Mouse (Mus musculus): ENCODE results near the gene Ppp1r11. TPM values are rescaled to one million over a fixed set of nuclear protein-coding genes. Genes with fewer than 3 reads are reported as not detected.

The Ppp1r11 gene
- polyA plus RNA-seq, 1 experiment from 2014 or later: 176 TPM

DNA sequence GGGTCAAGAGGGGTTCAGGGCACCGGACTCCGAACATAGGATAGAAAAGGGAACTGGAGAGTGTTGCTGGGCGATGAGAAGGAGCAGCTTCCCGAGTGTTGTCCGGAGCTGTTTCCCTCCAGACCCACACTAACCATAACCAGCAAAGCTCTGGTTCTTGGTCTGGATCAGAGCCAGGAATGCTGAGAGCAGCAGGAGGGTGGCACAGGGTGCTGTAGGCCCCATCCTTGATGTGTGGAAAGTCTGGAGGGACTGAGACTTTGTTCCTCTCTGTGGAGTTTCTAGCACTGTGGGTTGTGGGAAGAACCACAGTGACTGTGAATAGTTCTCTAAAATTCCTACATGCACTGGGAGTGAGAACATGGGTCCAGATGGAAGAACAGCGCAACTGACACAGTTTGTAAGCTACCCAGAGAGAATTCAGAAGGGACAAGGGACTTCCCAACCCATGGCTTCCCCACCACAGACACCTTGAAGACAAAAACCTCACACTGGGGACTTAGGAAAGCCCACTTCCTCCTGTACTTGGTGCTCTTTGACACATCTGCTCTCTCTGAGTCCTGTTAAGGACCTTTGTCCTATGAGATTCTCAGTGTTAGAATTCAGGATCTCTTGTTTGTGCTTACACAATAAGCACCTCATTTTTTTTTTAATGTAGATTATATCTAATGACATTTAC is 19.8 kb upstream of the Ppp1r11 start:
- DNase-seq (no peak), ATAC-seq (ENCODE audit: low FRiP score, low TSS enrichment) (no peak)
- H3K4me2 ChIP-seq (ENCODE audit: low read length): no peak overlapping the region
- H3K9me3 ChIP-seq (ENCODE audit: control insufficient read depth, low read length): no peaks in the 10 kb centered on the region
- 85% methylated on average over 6 of the region's 6 CpGs for WGBS
- no peaks in the 10 kb centered on the region for H3K4me1 ChIP-seq (ENCODE audit: control insufficient read depth, insufficient read depth, low read length)
- no peaks in the 10 kb centered on the region for H3K27me3 ChIP-seq (ENCODE audit: control insufficient read depth, insufficient read depth, low read length)
- H3K36me3 ChIP-seq (ENCODE audit: control insufficient read depth, insufficient read depth, low read length): no peaks in the 10 kb centered on the region
- no peak overlapping the region for H3K27ac ChIP-seq (replicated peaks; ENCODE audit: low read depth, low read length)
- no peak overlapping the region for H3K9ac ChIP-seq (replicated peaks; ENCODE audit: low read length)
- no peak overlapping the region for H3K4me3 ChIP-seq (replicated peaks; ENCODE audit: low read depth, low read length)

DNA sequence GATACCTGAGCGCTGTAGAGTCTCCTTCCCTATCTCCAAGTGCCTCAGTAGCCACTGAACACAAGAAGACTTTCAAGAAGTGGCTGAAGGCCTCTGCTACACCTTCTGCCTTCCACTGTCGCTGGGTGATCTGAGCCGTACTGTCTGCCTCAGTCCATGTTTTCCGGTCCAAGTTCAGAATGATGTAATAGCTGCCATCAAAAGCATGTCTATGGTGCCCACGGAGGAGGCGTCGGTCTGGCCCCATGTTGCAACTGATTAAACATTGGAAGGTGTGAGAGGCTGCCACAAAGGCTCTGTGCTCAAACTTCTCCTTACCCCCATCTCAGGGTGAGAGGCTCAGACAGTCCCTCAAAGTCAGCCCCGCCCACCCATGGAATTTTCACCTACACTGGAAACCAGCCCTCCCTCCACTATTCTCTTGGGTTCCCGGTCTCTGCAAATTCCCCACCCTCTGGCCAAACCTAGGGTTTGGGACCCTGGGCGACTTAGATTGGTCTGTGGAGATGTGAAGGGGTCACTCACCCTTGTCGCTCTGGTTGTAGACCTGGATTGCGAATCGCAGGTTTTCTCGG is 18.9 kb upstream of the Ppp1r11 start:
- ATAC-seq (ENCODE audit: low FRiP score, low TSS enrichment) (no peak), DNase-seq (no peak)
- no peak overlapping the region for H3K4me2 ChIP-seq (ENCODE audit: low read length)
- 86% methylated on average over 14 of the region's 14 CpGs for WGBS
- no peak overlapping the region for H3K27ac ChIP-seq (replicated peaks; ENCODE audit: low read depth, low read length)
- no peak overlapping the region for H3K9ac ChIP-seq (replicated peaks; ENCODE audit: low read length)
- no peaks in the 10 kb centered on the region for H3K36me3 ChIP-seq (ENCODE audit: control insufficient read depth, insufficient read depth, low read length)
- no peaks in the 10 kb centered on the region for H3K9me3 ChIP-seq (ENCODE audit: control insufficient read depth, low read length)
- no peaks in the 10 kb centered on the region for H3K27me3 ChIP-seq (ENCODE audit: control insufficient read depth, insufficient read depth, low read length)
- H3K4me3 ChIP-seq (replicated peaks; ENCODE audit: low read depth, low read length): no peak overlapping the region
- H3K4me1 ChIP-seq (ENCODE audit: control insufficient read depth, insufficient read depth, low read length): no peaks in the 10 kb centered on the region

DNA sequence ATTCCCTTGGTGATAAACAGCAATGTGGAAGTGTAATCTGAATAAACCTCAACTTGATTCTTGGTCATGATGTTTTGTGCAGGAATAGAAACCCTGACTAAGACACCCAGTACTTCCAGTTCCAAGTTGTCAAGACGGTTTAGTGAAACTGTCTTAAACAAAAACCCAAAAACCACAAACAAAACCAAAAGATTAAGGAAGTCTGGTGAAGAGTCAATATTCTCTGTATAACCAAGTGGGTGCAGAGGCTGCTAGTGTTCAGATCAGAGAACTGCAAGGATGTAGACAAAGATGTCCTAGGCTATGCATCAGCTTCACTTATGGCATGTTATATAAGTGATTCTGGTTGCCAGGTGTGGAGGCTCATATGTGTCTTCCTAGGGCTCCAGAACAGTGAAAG is 15.3 kb upstream of the Ppp1r11 start:
- ATAC-seq (ENCODE audit: low FRiP score, low TSS enrichment) (no peak), DNase-seq (no peak)
- Histone ChIP-seq H3K9ac (replicated peaks; ENCODE audit: low read length) (no peak overlapping the region), H3K9me3 (ENCODE audit: control insufficient read depth, low read length) (no peaks in the 10 kb centered on the region), H3K4me2 (ENCODE audit: low read length) (no peak overlapping the region), H3K4me3 (replicated peaks; ENCODE audit: low read depth, low read length) (no peak overlapping the region), H3K36me3 (ENCODE audit: control insufficient read depth, insufficient read depth, low read length) (no peaks in the 10 kb centered on the region), H3K27me3 (ENCODE audit: control insufficient read depth, insufficient read depth, low read length) (no peaks in the 10 kb centered on the region), H3K27ac (replicated peaks; ENCODE audit: low read depth, low read length) (no peak overlapping the region), H3K4me1 (ENCODE audit: control insufficient read depth, insufficient read depth, low read length) (no peaks in the 10 kb centered on the region)
- 88% methylated on average over 1 of the region's 1 CpGs for WGBS

DNA sequence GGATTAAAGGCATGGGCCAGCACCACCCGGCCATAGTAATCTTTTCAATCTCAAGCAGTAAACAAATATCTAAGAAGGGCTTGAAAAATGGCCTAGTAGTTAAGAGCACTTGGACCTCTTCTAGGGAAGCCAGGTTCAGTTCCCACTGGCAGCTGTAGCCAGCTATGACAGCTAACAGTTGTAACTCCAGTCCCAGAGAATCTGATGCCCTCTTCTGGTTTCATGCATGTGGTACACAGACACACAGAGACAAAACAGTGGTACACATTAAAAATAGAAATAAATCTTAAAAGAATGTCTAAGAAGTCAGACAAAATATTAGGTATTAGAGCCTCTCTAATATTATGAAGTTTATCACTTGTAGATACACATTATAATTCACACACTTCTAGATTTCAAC is 9.6 kb upstream of the Ppp1r11 start:
- H3K4me3 ChIP-seq (replicated peaks; ENCODE audit: low read depth, low read length): no peak overlapping the region
- H3K9me3 ChIP-seq (ENCODE audit: control insufficient read depth, low read length): no peaks in the 10 kb centered on the region
- ATAC-seq (ENCODE audit: low FRiP score, low TSS enrichment): no peak
- H3K27ac ChIP-seq (replicated peaks; ENCODE audit: low read depth, low read length): no peak overlapping the region
- WGBS: 81% methylated on average over 1 of the region's 1 CpGs
- DNase-seq: no peak
- no peak overlapping the region for H3K9ac ChIP-seq (replicated peaks; ENCODE audit: low read length)
- H3K4me2 ChIP-seq (ENCODE audit: low read length): no peak overlapping the region
- peaks cover 16% of the 10 kb centered on the region for H3K4me1 ChIP-seq (ENCODE audit: control insufficient read depth, insufficient read depth, low read length)
- H3K36me3 ChIP-seq (ENCODE audit: control insufficient read depth, insufficient read depth, low read length): peaks cover 6% of the 10 kb centered on the region; the same call in 1 of the 2 replicates
- H3K27me3 ChIP-seq (ENCODE audit: control insufficient read depth, insufficient read depth, low read length): no peaks in the 10 kb centered on the region

DNA sequence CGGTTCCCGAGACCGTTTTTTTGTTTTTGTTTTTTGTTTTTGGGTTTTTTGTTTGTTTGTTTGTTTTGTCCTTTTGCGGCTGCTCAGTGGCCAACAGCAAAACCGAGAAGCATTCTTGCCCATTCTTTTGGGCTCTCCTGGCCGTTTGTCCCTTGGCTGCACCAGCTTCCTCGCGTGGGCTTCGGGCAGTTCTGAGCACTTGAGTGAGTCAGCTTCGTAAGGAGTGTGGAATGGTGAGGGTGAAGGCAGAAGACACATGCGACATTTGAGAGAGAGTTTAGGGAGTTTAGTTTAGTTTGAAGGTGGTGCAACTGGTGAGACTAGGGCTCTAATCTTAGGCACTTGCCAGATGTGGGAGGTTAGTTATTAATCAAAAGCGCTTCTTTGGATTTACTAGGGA is 7.3 kb upstream of the Ppp1r11 start:
- peak overlapping the region; percentile 67 for H3K4me3 ChIP-seq (replicated peaks; ENCODE audit: low read depth, low read length)
- WGBS: 11% methylated on average over 12 of the region's 12 CpGs
- peak overlapping the region; percentile 70 for H3K27ac ChIP-seq (replicated peaks; ENCODE audit: low read depth, low read length)
- H3K27me3 ChIP-seq (ENCODE audit: control insufficient read depth, insufficient read depth, low read length): no peaks in the 10 kb centered on the region
- H3K4me2 ChIP-seq (ENCODE audit: low read length): peak overlapping the region; percentile 80
- H3K9ac ChIP-seq (replicated peaks; ENCODE audit: low read length): peak overlapping the region; percentile 74
- DNase-seq (no peak), ATAC-seq (ENCODE audit: low FRiP score, low TSS enrichment) (peak; percentile 25; the same call in 1 of the 2 replicates)
- H3K36me3 ChIP-seq (ENCODE audit: control insufficient read depth, insufficient read depth, low read length): peaks cover 8% of the 10 kb centered on the region
- H3K4me1 ChIP-seq (ENCODE audit: control insufficient read depth, insufficient read depth, low read length): peaks cover 16% of the 10 kb centered on the region
- H3K9me3 ChIP-seq (ENCODE audit: control insufficient read depth, low read length): no peaks in the 10 kb centered on the region

DNA sequence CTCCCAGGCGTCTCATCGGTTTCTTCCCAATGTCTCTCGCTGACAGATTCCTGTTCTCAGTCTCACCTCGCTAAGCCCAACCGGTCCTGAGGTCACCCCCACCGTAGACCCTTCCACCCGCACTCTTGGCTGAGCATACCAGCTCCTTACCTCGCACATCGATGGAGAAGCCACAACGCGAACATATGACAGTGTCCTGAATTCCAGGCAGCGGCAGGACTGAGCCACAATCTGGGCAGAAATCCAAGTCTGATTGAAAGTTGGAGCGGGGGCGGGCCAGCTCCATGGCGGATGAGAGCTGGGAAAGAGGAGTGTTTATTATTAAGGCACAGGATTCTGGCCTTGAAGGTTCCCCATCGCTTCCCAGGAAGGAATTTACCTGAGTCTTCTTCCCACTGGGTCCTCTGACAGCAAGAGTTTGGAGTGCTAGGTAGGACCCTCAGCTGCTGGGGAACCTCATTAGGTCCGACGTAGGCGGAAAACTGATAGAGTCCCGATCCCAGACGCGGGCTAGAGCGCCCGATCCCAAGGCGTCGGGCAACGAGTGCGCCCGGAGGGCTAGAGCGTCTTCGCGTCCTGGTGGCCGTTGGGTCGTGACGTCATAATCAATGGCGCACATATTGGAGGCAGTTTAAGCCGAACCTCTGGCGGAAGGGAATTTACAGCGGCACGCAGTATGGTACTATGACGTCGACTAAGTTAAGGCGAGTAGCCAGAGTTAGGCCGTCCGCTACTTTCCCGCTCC is 6.6 kb upstream of the Ppp1r11 start, which contains the start of the genes Znrd1 and Znrd1as:
Gene Znrd1, minus strand, starts transcription at position 561 of the 745 bp plus-strand sequence.
Gene Znrd1as, plus strand, starts transcription at position 594 of the 745 bp plus-strand sequence.
- DNase-seq (peak; percentile 100), ATAC-seq (ENCODE audit: low FRiP score, low TSS enrichment) (peak; percentile 97)
- Histone ChIP-seq H3K36me3 (ENCODE audit: control insufficient read depth, insufficient read depth, low read length) (peaks cover 8% of the 10 kb centered on the region), H3K4me2 (ENCODE audit: low read length) (peak within 1 kb of the TSS; percentile 80), H3K4me3 (replicated peaks; ENCODE audit: low read depth, low read length) (peak within 1 kb of the TSS; percentile 67), H3K9me3 (ENCODE audit: control insufficient read depth, low read length) (no peaks in the 10 kb centered on the region), H3K27me3 (ENCODE audit: control insufficient read depth, insufficient read depth, low read length) (no peaks in the 10 kb centered on the region), H3K4me1 (ENCODE audit: control insufficient read depth, insufficient read depth, low read length) (peaks cover 16% of the 10 kb centered on the region), H3K9ac (replicated peaks; ENCODE audit: low read length) (peak within 1 kb of the TSS; percentile 74), H3K27ac (replicated peaks; ENCODE audit: low read depth, low read length) (peak within 1 kb of the TSS; percentile 70)
- WGBS: under 1% methylated on average over 46 of the region's 46 CpGs

DNA sequence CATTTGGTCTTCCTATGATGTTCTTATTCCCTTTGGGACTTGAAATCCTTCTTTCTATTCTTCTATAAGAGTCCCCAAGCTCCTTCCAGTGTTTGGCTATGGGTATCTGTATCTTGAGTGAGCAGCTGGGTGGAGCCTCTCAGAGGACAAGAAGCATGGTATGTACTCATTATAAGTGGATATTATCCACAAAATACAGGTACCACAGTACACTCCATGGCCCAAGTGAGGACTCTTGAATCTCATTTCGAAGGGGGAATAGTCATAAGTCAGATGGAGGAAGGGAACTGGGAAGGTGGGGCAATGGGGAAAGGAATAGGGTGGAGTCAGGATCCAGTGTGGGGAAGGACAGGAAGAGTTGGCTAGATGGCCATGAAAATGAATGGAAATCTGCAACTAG is 1.5 kb upstream of the Ppp1r11 start:
- Histone ChIP-seq H3K36me3 (ENCODE audit: control insufficient read depth, insufficient read depth, low read length) (peaks cover 25% of the 10 kb centered on the region), H3K4me1 (ENCODE audit: control insufficient read depth, insufficient read depth, low read length) (peaks cover 12% of the 10 kb centered on the region), H3K27me3 (ENCODE audit: control insufficient read depth, insufficient read depth, low read length) (no peaks in the 10 kb centered on the region), H3K27ac (replicated peaks; ENCODE audit: low read depth, low read length) (no peak overlapping the region), H3K9ac (replicated peaks; ENCODE audit: low read length) (no peak overlapping the region), H3K9me3 (ENCODE audit: control insufficient read depth, low read length) (no peaks in the 10 kb centered on the region), H3K4me2 (ENCODE audit: low read length) (no peak overlapping the region), H3K4me3 (replicated peaks; ENCODE audit: low read depth, low read length) (no peak overlapping the region)
- no peak for DNase-seq
- no peak for ATAC-seq (ENCODE audit: low FRiP score, low TSS enrichment)
- 97% methylated on average over 1 of the region's 1 CpGs for WGBS

DNA sequence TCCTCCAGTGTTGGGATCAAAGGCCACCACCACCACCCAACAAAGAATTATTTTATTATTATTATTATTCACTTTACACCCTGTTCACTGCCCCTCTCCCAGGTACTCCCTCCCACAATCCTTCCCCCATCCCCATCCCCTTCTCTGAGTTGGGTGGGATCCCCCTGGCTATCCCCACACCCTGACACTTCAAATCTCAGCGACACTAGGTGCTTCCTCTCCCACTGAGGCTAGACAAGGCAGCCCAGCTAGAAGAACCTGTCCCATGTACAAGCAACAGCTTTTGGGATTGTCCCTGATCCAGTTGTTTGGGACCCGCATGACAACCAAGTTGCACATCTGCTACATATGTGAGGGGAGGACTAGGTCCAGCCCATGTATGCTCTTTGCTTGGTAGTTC is 1.1 kb upstream of the Ppp1r11 start:
- Histone ChIP-seq H3K4me1 (ENCODE audit: control insufficient read depth, insufficient read depth, low read length) (peaks cover 10% of the 10 kb centered on the region), H3K27ac (replicated peaks; ENCODE audit: low read depth, low read length) (no peak overlapping the region), H3K36me3 (ENCODE audit: control insufficient read depth, insufficient read depth, low read length) (peaks cover 25% of the 10 kb centered on the region), H3K4me2 (ENCODE audit: low read length) (no peak overlapping the region), H3K4me3 (replicated peaks; ENCODE audit: low read depth, low read length) (no peak overlapping the region), H3K9me3 (ENCODE audit: control insufficient read depth, low read length) (no peaks in the 10 kb centered on the region), H3K9ac (replicated peaks; ENCODE audit: low read length) (no peak overlapping the region), H3K27me3 (ENCODE audit: control insufficient read depth, insufficient read depth, low read length) (no peaks in the 10 kb centered on the region)
- no peak for ATAC-seq (ENCODE audit: low FRiP score, low TSS enrichment)
- WGBS: 90% methylated on average over 2 of the region's 2 CpGs
- DNase-seq: no peak

Measured in midbrain, embryonic 14.5 days (tissue).